Mouse (Mus musculus) CD4-positive, CD25-positive, alpha-beta regulatory T cell (primary cell): Measurements from ENCODE around the gene Kdm1b. TPM values are rescaled to one million over a fixed set of nuclear protein-coding genes. Genes with fewer than 3 reads are reported as not detected.

Experiments used
- polyA plus RNA-seq: library from polyadenylated mRNA; unstranded; fragments of 100-300 nt; shearing (Covaris generic); gene quantifications from one replicate; pipeline ENCODE4 v1.2.1, GENCODE M21; 2017

Gene Kdm1b
- polyA plus RNA-seq, result 32.9 TPM

GRCm38 (mm10) chr13:47043030-47043680 lies at the start of gene Kdm1b:
Gene Kdm1b, plus strand, starts transcription at chr13:47043499.

GRCm38 (mm10) chr13:47014334-47015194 lies 28.7 kb upstream of the Kdm1b start, which contains the start of gene Nhlrc1:
Gene Nhlrc1, minus strand, starts transcription at chr13:47014850.

GRCm38 (mm10) chr13:47044617-47044947 lies 1.3 kb downstream of the Kdm1b start, which contains the start of gene Tpmt:
Gene Tpmt, minus strand, starts transcription at chr13:47044737.

GRCm38 (mm10) chr13:47105711-47106579 lies 62.6 kb downstream of the Kdm1b start, which contains the start of gene Dek:
Gene Dek, minus strand, starts transcription at chr13:47106201.

GRCm38 (mm10) chr13:47122537-47123430 lies 79.5 kb downstream of the Kdm1b start, which contains the start of gene Rnf144b:
Gene Rnf144b, plus strand, starts transcription at chr13:47122656.

Other genes starting within 250 kb of the Kdm1b start
- 15.2 TPM for gene Kif13a, start 113.6 kb upstream of the Kdm1b start, polyA plus RNA-seq
- 2.6 TPM for gene Nhlrc1, start 28.6 kb upstream of the Kdm1b start, polyA plus RNA-seq
- gene Tpmt, start 1.2 kb downstream of the Kdm1b start, polyA plus RNA-seq, result 7.2 TPM
- gene Dek, start 62.7 kb downstream of the Kdm1b start, polyA plus RNA-seq, result 171 TPM
- gene Rnf144b, start 79.2 kb downstream of the Kdm1b start, polyA plus RNA-seq, result 0.10 TPM